Mouse (Mus musculus) liver, postnatal 0 days (tissue): ENCODE results near the gene Rcan1. TPM values are rescaled to one million over a fixed set of nuclear protein-coding genes. Genes with fewer than 3 reads are reported as not detected.
"Not testable (repeated sequence)": the region's sequence is repeated elsewhere in the genome, so short reads cannot be mapped to it uniquely, and the experiment has no call there.

Source experiments
- ATAC-seq: fragments of 200-750 bp; cut with Nextera tagmentation; 2 replicates; pipeline ENCODE4 v1.8.0; 2017; ENCODE audit warnings: mild to moderate bottlenecking, moderate library complexity
- DNase-seq: peaks from one replicate; pipeline ENCODE4 v3.0.0-alpha.2; 2016
- H3K27ac ChIP-seq: fragments of 300-500 bp; sonication (generic); 2 replicates; pipeline ENCODE4 v1.5.1; 2014; ENCODE audit warnings: antibody characterized with exemption, moderate library complexity, mild to moderate bottlenecking, low read depth
- H3K27me3 ChIP-seq: fragments of 300-500 bp; sonication (generic); 2 replicates; pipeline ENCODE4 v1.6.1; 2014; ENCODE audit warnings: low read length, control low read depth, mixed read lengths; ENCODE audit not compliant: insufficient read depth
- H3K36me3 ChIP-seq: fragments of 300-500 bp; sonication (generic); replicated peaks from 2 replicates; pipeline ENCODE4 v1.6.1; 2014; ENCODE audit warnings: mild to moderate bottlenecking, control low read depth, low read length, moderate library complexity, mixed read lengths; ENCODE audit not compliant: insufficient read depth
- H3K4me1 ChIP-seq: fragments of 300-500 bp; sonication (generic); 2 replicates; pipeline ENCODE4 v1.6.1; 2014; ENCODE audit warnings: antibody characterized with exemption, mild to moderate bottlenecking, control low read depth; ENCODE audit not compliant: insufficient read depth
- H3K4me2 ChIP-seq: fragments of 300-500 bp; sonication (generic); 2 replicates; pipeline ENCODE4 v1.6.1; 2014; ENCODE audit warnings: low read depth, mild to moderate bottlenecking, low read length, moderate library complexity, mixed read lengths
- H3K4me3 ChIP-seq: fragments of 300-500 bp; sonication (generic); 2 replicates; pipeline ENCODE4 v1.5.1; 2014; ENCODE audit warnings: low read depth, low read length
- H3K9ac ChIP-seq: fragments of 300-500 bp; sonication (generic); replicated peaks from 2 replicates; pipeline ENCODE4 v1.6.1; 2014; ENCODE audit warnings: mild to moderate bottlenecking, moderate library complexity
- H3K9me3 ChIP-seq: fragments of 300-500 bp; sonication (generic); 2 replicates; pipeline ENCODE4 v1.6.1; 2016; ENCODE audit warnings: mild to moderate bottlenecking, control low read depth, low read length, mixed read lengths
- CTCF ChIP-seq: sonication (generic); IDR thresholded peaks from 2 replicates; pipeline ENCODE4 v1.5.1; 2016; ENCODE audit warnings: antibody characterized with exemption, low read depth
- EP300 ChIP-seq: IDR thresholded peaks from 2 replicates; pipeline ENCODE4 v1.6.1; 2016; ENCODE audit warnings: antibody characterized with exemption, low read depth, mild to moderate bottlenecking
- whole genome bisulfite sequencing: fragments of 180-500 bp; shearing (Covaris S2); extraction: QIAGEN DNeasy Blood & Tissue Kit; methylation state at CpG from one replicate; pipeline ENCODE4 v1.1.7; 2014; ENCODE audit not compliant: insufficient replicate concordance; 5-methylcytosine and 5-hydroxymethylcytosine counted together
- polyA plus RNA-seq: library from polyadenylated mRNA; unstranded; fragments of >200 nt; fragmentation: Nextera tagmentation; extraction: Ambion mirVana; gene quantifications from 2 replicates; pipeline ENCODE4 v1.2.1, GENCODE M21; 2015

Gene Rcan1
- polyA plus RNA-seq = 9.9 and 12.0 TPM in 2 replicates

- Histone ChIP-seq H3K4me1 (peaks cover under 1% of the 10 kb centered on the region), H3K4me2 (no peak within 1 kb of the TSS), H3K9me3 (no peaks in the 10 kb centered on the region), H3K4me3 (no peak within 1 kb of the TSS), H3K27ac (no peak within 1 kb of the TSS), H3K36me3 (no peaks in the 10 kb centered on the region), H3K9ac (no peak within 1 kb of the TSS), H3K27me3 (no peaks in the 10 kb centered on the region)
- WGBS = 65% methylated on average over 6 of the region's 6 CpGs
- TF ChIP-seq EP300 (no peak), CTCF (no peak)
- ATAC-seq (no peak), DNase-seq (no peak)
Measured at GRCm38 (mm10) chr16:92470706-92471105, at the start of gene Rcan1. TSS of gene Rcan1 (minus strand) at chr16:92470867.

- Histone ChIP-seq H3K4me1 (no peaks in the 10 kb centered on the region), H3K27me3 (no peaks in the 10 kb centered on the region), H3K4me3 (no peak overlapping the region), H3K36me3 (no peaks in the 10 kb centered on the region), H3K27ac (no peak overlapping the region), H3K9me3 (no peaks in the 10 kb centered on the region), H3K9ac (no peak overlapping the region), H3K4me2 (no peak overlapping the region)
- TF ChIP-seq CTCF (peak; percentile 66), EP300 (no peak)
- ATAC-seq (no peak), DNase-seq (peak; percentile 31)
- WGBS = 31% methylated on average over 13 of the region's 13 CpGs
Measured at GRCm38 (mm10) chr16:92519820-92520492, 49.3 kb upstream of the Rcan1 start.

DNA sequence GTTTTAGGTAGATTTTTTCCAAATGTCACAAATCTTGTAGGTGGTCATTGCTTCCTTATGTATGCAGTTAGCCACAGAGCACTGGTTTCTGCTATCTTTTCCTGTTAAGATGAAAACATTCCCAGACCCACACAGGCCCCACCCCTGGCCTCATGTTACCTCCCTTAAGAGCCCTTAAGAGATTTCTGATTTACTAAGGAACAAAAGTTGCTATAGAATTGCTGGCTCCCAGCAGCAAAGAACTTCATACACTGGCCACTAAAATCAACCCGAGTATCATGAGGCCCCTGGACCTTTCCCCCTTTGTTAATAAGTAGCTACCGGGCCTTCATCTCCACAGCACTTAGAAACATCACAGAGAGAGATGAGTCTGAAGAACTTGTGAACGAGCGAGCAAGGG lies 48.1 kb upstream of the Rcan1 start:
- no peak for TF ChIP-seq CTCF
- TF ChIP-seq EP300 = no peak
- Histone ChIP-seq H3K9me3 (no peaks in the 10 kb centered on the region), H3K27me3 (no peaks in the 10 kb centered on the region), H3K27ac (no peak overlapping the region), H3K4me3 (no peak overlapping the region), H3K4me1 (no peaks in the 10 kb centered on the region), H3K4me2 (no peak overlapping the region), H3K36me3 (no peaks in the 10 kb centered on the region), H3K9ac (no peak overlapping the region)
- 54% methylated on average over 4 of the region's 4 CpGs for WGBS
- no peak for DNase-seq
- no peak for ATAC-seq

DNA sequence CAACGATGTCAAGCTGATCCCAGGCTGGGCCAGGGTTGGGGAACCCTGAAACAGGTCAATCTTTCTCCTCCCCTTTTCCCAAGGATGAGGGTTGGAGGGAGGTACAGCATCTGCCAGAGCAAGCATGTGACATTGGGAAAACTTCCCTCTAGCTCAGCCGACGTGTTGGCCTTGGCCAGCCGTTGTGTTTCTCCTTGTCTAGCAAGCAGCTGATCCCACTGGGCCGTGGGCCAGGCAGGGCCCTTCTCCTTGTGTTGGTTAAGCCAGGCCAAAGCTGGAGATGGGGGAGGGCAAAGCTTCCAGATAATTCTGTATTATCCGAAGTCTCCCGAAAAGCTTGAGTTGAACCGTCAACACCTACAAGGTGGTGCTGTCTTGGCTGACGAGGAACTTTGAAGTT lies 45.5 kb upstream of the Rcan1 start:
- no peak for DNase-seq

GRCm38 (mm10) chr16:92514896-92515295 lies 44.2 kb upstream of the Rcan1 start:
- not testable (repeated sequence) for H3K4me1 ChIP-seq, H3K27ac ChIP-seq, ATAC-seq, H3K36me3 ChIP-seq, DNase-seq, H3K4me2 ChIP-seq, H3K27me3 ChIP-seq, H3K9me3 ChIP-seq, H3K4me3 ChIP-seq, H3K9ac ChIP-seq
- 73% methylated on average over 7 of the region's 9 CpGs for WGBS

More for the DNA sequence above, 45.5 kb upstream of the Rcan1 start:
- Histone ChIP-seq H3K4me2 (no peak overlapping the region), H3K4me3 (no peak overlapping the region), H3K36me3 (no peaks in the 10 kb centered on the region), H3K9ac (no peak overlapping the region), H3K9me3 (no peaks in the 10 kb centered on the region), H3K27ac (no peak overlapping the region), H3K27me3 (no peaks in the 10 kb centered on the region), H3K4me1 (no peaks in the 10 kb centered on the region)
- TF ChIP-seq CTCF = no peak
- TF ChIP-seq EP300 = no peak
- ATAC-seq = no peak
- 81% methylated on average over 9 of the region's 9 CpGs for WGBS

DNA sequence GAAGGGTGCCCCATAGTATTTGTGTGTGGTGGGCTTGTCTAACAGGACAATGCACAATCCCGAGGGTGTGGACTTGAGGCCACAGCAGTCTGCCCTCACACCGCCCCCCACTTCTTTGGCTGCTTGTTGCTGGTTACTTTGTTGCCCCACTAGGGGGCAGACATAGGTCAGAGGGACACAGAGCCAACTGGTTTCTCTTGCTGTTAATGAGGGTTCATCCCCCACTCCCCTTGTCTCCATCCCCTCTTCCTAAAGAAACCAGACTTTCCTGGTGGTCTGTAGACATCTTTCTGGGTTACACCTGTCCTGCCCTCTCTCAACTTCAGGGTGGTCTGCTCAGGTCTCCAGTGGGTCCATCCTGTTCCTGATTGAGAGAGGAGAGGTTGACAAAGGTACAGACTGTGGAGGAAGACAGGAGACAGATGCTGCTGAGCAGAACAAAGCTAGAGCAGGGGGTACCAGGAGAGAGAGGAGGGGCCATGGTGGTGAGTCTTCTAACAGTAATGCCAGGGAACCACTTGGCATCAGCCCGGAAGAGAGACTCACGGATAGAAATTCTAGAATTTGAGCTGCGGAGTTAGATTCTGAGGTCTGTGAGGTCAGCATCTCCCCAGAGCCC lies 41.2 kb upstream of the Rcan1 start:
- H3K27me3 ChIP-seq = no peaks in the 10 kb centered on the region
- ATAC-seq = no peak

More for the DNA sequence above, 41.2 kb upstream of the Rcan1 start:
- no peaks in the 10 kb centered on the region for H3K36me3 ChIP-seq
- DNase-seq = peak; percentile 42
- H3K27ac ChIP-seq = no peak overlapping the region
- 47% methylated on average over 5 of the region's 5 CpGs for WGBS
- no peak overlapping the region for H3K4me2 ChIP-seq
- TF ChIP-seq EP300 (no peak), CTCF (peak; percentile 65)
- H3K4me1 ChIP-seq = no peaks in the 10 kb centered on the region
- H3K9ac ChIP-seq = no peak overlapping the region
- H3K4me3 ChIP-seq = no peak overlapping the region
- H3K9me3 ChIP-seq = no peaks in the 10 kb centered on the region
